12 mouse cellular contexts compared by ENCODE assay signal in genomic region chr9:45362051-45362461, GRCm38 (mm10). TPM values are rescaled to one million over a fixed set of nuclear protein-coding genes. Genes with fewer than 3 reads are reported as not detected.
DNase-seq lines count a peak whose midpoint lies in the region; ATAC-seq and TF ChIP-seq lines count a peak whose summit lies in the region.
"Had no signal": no experiment of that assay in that cellular context is flagged by ENCODE, and none has a peak within 500 bp of the region (broad histone marks: within the 10 kb centered on the region; RNA-seq: fewer than 3 reads in every experiment).

No protein-coding gene starts in this region.

- no peaks in the 10 kb centered on the region for H3K36me3 ChIP-seq in heart, postnatal 0 days (replicated peaks; ENCODE audit: control insufficient read depth, insufficient read depth, low read length)
- H3K36me3 ChIP-seq: embryonic facial prominence, embryonic 15.5 days had no signal

- intact Hi-C loops in gastrocnemius, adult 2 months (cut with DNase I) = no loop called here
- intact Hi-C loops in gastrocnemius, postnatal 36 days (cut with DNase I) = no loop called here

- H3K4me1 ChIP-seq in heart, postnatal 0 days (ENCODE audit: control insufficient read depth, insufficient read depth) = peaks cover 7% of the 10 kb centered on the region; the same call in 1 of the 2 replicates
- H3K4me1 ChIP-seq: embryonic facial prominence, embryonic 15.5 days had no signal

- no peak for TF ChIP-seq CTCF in gastrocnemius, adult 2 months (IDR thresholded peaks at IDR 0.05)
- TF ChIP-seq CTCF in heart, postnatal 0 days (IDR thresholded peaks at IDR 0.05; ENCODE audit: low read depth) = no peak

- peak; percentile 65 for DNase-seq in gastrocnemius, adult 2 months
- no peak for DNase-seq in gastrocnemius, postnatal 36 days
- DNase-seq in ES-CJ7 (ENCODE audit: low read depth, low spot score) = peak; percentile 88
- DNase-seq in cerebellum, adult 9-10 months = peak; percentile 81
- DNase-seq in heart, postnatal 0 days (ENCODE audit: low spot score) = peak; percentile 38
- DNase-seq in frontal cortex, adult 2 months (ENCODE audit: extremely low spot score in 1 of 2, low spot score in 1 of 2) = no peak
- DNase-seq: lung, postnatal 14 days; thymus, postnatal 25 days had no signal

- H3K4me3 ChIP-seq in gastrocnemius, adult 2 months = no peak overlapping the region
- H3K4me3 ChIP-seq in heart, postnatal 0 days (ENCODE audit: low read depth, low read length) = no peak overlapping the region
- H3K4me3 ChIP-seq: embryonic facial prominence, embryonic 15.5 days had no signal

- H3K27ac ChIP-seq in gastrocnemius, adult 2 months = peak overlapping the region; percentile 58; the same call in 1 of the 2 replicates
- peak overlapping the region; percentile 38; the same call in 1 of the 2 replicates for H3K27ac ChIP-seq in heart, postnatal 0 days (ENCODE audit: low read depth)
- H3K27ac ChIP-seq: embryonic facial prominence, embryonic 15.5 days had no signal

- no peak for TF ChIP-seq EP300 in heart, postnatal 0 days (IDR thresholded peaks at IDR 0.05; ENCODE audit: low read depth)

- H3K9me3 ChIP-seq in heart, postnatal 0 days (replicated peaks; ENCODE audit: control insufficient read depth, low read length) = no peaks in the 10 kb centered on the region
- H3K9me3 ChIP-seq: embryonic facial prominence, embryonic 15.5 days had no signal

- H3K9ac ChIP-seq in heart, postnatal 0 days (replicated peaks; ENCODE audit: low read depth, low read length) = no peak overlapping the region
- H3K9ac ChIP-seq: embryonic facial prominence, embryonic 15.5 days had no signal

- 0 out of 2 replicates have a peak, but pooled peaks have one; percentile 39 for ATAC-seq in heart, postnatal 0 days (ENCODE audit: insufficient read depth, low read depth)
- ATAC-seq in activated CD4-positive, CD25-positive, alpha-beta regulatory T cell, adult 4 months = no peak
- ATAC-seq in granulocyte monocyte progenitor cell, adult 5-6 weeks (replicated peaks; ENCODE audit: poor library complexity, severe bottlenecking) = no peak

- H3K27me3 ChIP-seq in heart, postnatal 0 days (ENCODE audit: control insufficient read depth, insufficient read depth, low read length) = no peaks in the 10 kb centered on the region
- H3K27me3 ChIP-seq: embryonic facial prominence, embryonic 15.5 days had no signal

- no peak overlapping the region for H3K4me2 ChIP-seq in heart, postnatal 0 days (ENCODE audit: low read depth, low read length)
- H3K4me2 ChIP-seq: embryonic facial prominence, embryonic 15.5 days had no signal

- 15% methylated on average over 2 of the region's 2 CpGs for WGBS in heart, postnatal 0 days

RNA-seq across cellular contexts. Expression of gene Fxyd6, which starts 7.9 kb away (rescaled TPM):
- 10 to 100 TPM; 26.7 to 84.7 TPM for total RNA-seq in gastrocnemius, adult 2 months (2021)
- total RNA-seq in gastrocnemius, postnatal 36 days (2021) = 10 to 100 TPM; 24.2 to 33.4 TPM
- total RNA-seq in heart, postnatal 0 days (2014; rRNA removed; ENCODE audit: low replicate concordance) = 18.1 and 23.7 TPM in 2 replicates
- 26.6 and 29.4 TPM in 2 replicates for polyA plus RNA-seq in heart, postnatal 0 days (2015; fragmentation: Nextera tagmentation; extraction: Ambion mirVana)
- 129 and 152 TPM in 2 replicates for polyA plus RNA-seq in frontal cortex, adult 2 months (2012; rRNA removed)
- 1 to 10 TPM in 1 of 2 experiments, not detected in 1; 1.1 TPM for polyA plus RNA-seq in activated CD4-positive, CD25-positive, alpha-beta regulatory T cell, adult 4 months (2017; shearing (Covaris generic))
- not detected in 2 replicates for total RNA-seq in granulocyte monocyte progenitor cell, adult 5-6 weeks (2014; fragmentation: Nextera tagmentation)
- not detected in 2 replicates for total RNA-seq in granulocyte monocyte progenitor cell, adult 5-6 weeks (2017)

RNA-seq across cellular contexts. Expression of gene Fxyd2, which starts 37.4 kb away (rescaled TPM):
- total RNA-seq in gastrocnemius, adult 2 months (2021) = 1 to 10 TPM in 1 of 2 experiments, under 1 TPM in 1; 0.82 to 1.7 TPM
- 1 to 10 TPM; 1.4 to 2.6 TPM for total RNA-seq in gastrocnemius, postnatal 36 days (2021)
- not detected in 2 replicates for total RNA-seq in heart, postnatal 0 days (2014; rRNA removed; ENCODE audit: low replicate concordance)
- polyA plus RNA-seq in heart, postnatal 0 days (2015; fragmentation: Nextera tagmentation; extraction: Ambion mirVana) = 0.70 and 0.71 TPM in 2 replicates
- polyA plus RNA-seq in frontal cortex, adult 2 months (2012; rRNA removed) = 13.8 and 14.7 TPM in 2 replicates
- polyA plus RNA-seq in activated CD4-positive, CD25-positive, alpha-beta regulatory T cell, adult 4 months (2017; shearing (Covaris generic)) = 1 to 10 TPM in 1 of 2 experiments, not detected in 1; 4.3 TPM
- not detected in 2 replicates for total RNA-seq in granulocyte monocyte progenitor cell, adult 5-6 weeks (2014; fragmentation: Nextera tagmentation)
- total RNA-seq in granulocyte monocyte progenitor cell, adult 5-6 weeks (2017) = 1.6 and 2.5 TPM in 2 replicates

RNA-seq across cellular contexts. Expression of gene Tmprss13, which starts 43.2 kb away (rescaled TPM):
- total RNA-seq in gastrocnemius, adult 2 months (2021) = under 1 TPM; 0.48 to 0.73 TPM
- under 1 TPM; 0.22 to 0.43 TPM for total RNA-seq in gastrocnemius, postnatal 36 days (2021)
- total RNA-seq in heart, postnatal 0 days (2014; rRNA removed; ENCODE audit: low replicate concordance) = 0.15 TPM in 1 of 2 replicates, not detected in the other
- 0.16 and 0.23 TPM in 2 replicates for polyA plus RNA-seq in heart, postnatal 0 days (2015; fragmentation: Nextera tagmentation; extraction: Ambion mirVana)
- polyA plus RNA-seq in frontal cortex, adult 2 months (2012; rRNA removed) = not detected in 2 replicates
- polyA plus RNA-seq in activated CD4-positive, CD25-positive, alpha-beta regulatory T cell, adult 4 months (2017; shearing (Covaris generic)) = 1 to 10 TPM; 8.2 to 9.2 TPM
- total RNA-seq in granulocyte monocyte progenitor cell, adult 5-6 weeks (2014; fragmentation: Nextera tagmentation) = not detected in 2 replicates
- not detected in 2 replicates for total RNA-seq in granulocyte monocyte progenitor cell, adult 5-6 weeks (2017)
- total RNA-seq: left cerebral cortex, postnatal 10 days had no signal

Comparison
In these comparisons a context has a peak if more than half of its experiments do, and no peak if none do; other contexts are left out.
1. DNase-seq: peak in gastrocnemius, adult 2 months (single experiment), ES-CJ7 (single experiment), cerebellum, adult 9-10 months (single experiment) and heart, postnatal 0 days (single experiment); none in gastrocnemius, postnatal 36 days (0 of 2) and frontal cortex, adult 2 months (0 of 2).
2. RNA of gene Fxyd6, which starts 7.9 kb away (total RNA-seq): 26.7 to 84.7 TPM in gastrocnemius, adult 2 months, 24.2 to 33.4 TPM in gastrocnemius, postnatal 36 days and 18.1 to 23.7 TPM in heart, postnatal 0 days; not detected in granulocyte monocyte progenitor cell, adult 5-6 weeks; every median in the first group is over 10 times any median in the second.